Mouse (Mus musculus): ENCODE data around the gene Meis2.

Meis2 gene

DNA sequence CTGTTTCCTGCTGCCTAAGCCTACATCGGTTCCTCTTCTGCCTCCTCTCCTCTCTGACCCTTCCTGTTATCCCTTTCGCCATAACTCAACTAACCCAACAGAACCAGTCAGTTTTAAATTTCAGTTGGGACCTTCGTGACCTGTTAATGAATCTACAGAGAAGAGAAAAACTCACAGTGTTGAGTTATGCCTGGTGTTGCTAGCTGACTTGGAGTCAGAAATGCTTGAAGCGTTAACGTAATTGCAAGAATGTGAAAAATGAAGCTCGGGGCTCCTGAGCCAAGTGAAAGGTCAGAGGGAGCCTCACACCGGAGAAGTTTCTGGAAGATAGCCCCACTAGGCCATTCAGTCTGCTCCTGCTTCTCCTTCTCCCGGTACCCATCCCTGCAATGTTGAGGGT is 18.3 kb downstream of the Meis2 start:
- no peak for DNase-seq

DNA sequence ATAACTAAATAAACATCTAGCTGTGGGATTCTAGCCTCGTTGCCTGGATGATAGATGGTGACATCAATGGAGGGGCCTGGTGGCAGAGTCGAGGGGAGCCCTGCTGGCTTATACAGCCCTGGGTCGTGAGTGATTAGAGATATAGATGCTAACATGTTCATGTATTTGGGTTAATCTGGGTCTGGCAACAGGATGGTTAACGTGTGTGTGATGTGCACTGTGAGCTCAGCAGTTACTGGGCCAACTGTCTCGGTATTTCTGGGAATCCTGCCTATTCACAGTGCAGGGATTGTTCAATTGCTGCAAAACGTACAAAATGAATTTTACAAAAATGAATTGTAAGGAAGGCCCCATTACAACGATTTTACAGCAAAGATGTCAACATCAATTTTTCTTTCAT is 20.6 kb downstream of the Meis2 start:
- no peak for DNase-seq

DNA sequence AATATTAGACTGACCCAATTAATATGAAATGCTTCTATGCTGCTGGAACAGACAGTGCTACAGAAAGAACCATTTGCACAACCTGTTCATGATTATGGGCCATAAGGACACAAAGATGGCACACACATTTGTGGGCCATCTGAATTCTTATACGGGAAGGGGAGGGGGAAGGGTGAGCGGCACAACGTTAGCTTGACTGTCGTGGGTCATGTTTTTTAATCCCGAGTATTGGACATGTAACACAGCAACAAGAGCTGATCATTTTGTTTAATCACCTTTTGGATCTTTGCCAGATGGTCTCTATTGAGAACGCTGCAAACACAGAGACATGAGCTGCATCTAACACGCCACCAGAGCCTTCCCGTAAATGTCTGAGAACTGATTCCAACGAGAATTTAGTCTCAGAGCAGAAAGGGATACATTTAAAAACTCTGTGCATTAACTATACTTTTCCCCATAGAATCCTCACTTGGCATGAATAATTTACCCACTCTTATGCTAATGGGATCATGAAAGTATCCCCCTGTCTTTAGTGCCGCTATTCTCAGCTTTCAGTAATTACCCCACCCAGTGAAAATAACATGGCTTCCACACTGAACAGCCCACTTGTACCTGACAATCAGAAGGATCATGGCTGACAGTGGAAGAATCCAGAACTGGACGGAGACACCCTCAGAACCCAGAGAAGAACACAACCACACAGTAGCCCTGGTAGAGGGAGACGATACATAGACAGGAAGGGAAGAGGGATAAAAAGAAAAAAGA is 22.5 kb downstream of the Meis2 start:
- DNase-seq, result no peak

DNA sequence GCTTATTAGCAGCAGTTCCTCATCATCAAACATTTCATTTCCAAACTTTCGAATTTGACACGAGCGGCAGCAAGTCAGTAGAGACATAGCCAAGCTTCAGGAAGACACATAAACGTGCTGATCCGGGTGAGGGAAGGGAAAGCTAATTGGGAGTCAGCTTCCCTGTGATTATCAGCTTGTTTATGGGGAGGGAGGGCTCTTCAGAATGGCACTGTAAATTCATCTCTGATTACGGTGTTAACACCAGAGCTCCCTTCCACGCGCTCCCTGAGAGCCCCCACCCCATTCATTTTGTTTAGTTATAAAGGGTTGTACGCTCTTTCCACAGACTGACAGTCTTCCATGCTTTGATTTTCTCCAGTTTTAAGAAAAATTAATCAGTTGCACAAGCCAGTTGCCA is 23.2 kb downstream of the Meis2 start:
- DNase-seq, result no peak

DNA sequence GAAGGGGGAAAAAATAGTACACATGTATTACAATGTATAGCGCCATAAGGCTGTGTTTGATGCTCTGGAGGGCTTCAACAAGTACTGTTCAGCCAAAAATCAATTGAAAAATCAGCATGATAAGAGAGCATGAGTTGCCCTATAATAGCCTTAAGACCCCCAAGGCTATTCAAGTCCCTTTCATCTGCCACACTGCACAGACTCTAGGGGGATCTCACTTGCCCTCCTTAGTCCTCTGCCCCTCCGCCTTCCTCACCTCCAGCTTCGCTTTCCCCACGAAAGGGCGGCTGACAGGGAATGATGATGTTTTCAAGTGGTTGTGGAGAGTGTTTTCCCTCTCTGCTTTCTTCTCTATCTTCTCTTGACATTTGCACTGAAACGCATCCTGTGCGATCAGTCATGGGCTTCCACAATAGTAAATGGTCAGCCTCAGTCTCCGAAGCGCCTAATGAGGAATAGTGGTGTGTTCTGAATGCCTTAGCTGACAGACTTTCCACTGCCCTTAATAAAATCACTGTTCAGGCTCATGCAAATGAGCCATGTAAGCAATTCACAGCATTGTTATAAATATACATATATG is 23.9 kb downstream of the Meis2 start:
- DNase-seq, result no peak

DNA sequence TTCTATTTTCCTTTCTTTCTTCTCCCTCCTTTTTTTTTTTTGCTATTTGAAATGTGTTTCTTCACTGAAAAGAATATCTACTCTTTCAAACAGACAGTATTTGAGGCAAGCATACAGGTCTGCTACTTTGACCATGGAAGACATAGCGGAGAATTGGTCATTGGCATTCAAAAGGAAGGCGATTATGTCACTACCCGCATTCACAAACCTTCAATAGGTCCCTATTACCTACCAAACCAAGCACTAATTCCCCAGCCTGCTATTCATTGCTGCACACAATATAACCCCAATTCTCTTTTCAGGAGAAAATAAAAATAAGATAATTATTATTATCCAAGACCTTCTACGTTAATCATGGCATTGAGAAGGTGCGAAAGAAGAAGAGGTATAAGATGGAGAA is 30.3 kb downstream of the Meis2 start:
- DNase-seq, result no peak

DNA sequence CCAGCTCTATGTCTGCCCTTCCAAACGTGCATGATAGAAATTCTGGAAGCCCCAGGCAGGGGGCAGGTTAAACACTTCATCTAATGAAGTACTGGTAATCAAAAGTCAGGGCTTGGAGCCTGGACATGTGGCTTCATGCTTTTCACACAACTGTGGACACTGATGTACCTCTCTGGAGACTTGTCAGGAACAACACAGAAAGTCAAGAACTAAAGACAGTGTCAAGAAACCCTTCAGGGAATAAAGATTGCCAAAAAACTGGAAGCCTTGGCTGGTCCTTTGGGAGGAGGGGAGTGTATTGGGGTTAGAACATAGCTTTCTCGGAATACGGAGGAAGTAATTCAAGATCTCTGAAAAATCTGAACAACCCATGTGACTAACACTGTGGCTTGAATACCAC is 37.5 kb downstream of the Meis2 start:
- no peak for DNase-seq

DNA sequence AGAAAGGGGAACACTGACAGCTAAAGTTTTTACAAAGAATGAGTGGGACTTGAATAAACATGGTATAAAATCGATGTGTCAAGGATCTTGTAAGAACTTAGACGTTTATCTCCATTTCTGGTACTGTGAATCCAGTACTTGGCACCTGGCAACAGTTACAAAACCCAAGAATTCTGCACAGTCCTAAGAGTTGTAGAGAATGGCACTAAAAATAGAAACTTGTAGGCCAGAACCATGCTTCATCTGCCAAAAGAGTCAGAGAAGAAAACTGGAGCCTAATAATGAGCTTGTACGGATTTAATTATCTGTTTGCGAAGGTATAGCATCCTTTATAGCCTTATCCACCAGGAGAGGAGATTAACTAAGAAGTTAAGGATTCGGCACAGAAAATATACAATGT is 42.8 kb downstream of the Meis2 start:
- DNase-seq, result no peak

DNA sequence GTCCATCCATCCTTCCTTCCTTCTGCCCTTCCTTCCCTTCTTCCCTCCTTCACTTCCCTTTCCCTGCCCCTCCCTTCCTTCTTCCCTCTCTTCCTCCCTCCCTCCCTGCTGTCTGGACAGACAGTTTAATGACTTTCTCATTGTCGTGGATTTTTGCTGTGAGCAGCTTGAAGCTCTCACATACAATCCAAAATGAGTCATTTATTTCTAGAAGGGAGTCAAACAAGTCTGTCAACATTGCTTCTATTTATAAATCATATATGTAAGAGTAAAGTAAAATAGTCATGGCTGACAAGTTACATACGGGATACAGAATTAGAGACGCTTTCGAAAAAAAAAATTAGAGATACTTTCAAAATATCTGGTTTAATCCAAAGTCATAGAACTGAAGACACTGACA is 43.7 kb downstream of the Meis2 start:
- no peak for DNase-seq

DNA sequence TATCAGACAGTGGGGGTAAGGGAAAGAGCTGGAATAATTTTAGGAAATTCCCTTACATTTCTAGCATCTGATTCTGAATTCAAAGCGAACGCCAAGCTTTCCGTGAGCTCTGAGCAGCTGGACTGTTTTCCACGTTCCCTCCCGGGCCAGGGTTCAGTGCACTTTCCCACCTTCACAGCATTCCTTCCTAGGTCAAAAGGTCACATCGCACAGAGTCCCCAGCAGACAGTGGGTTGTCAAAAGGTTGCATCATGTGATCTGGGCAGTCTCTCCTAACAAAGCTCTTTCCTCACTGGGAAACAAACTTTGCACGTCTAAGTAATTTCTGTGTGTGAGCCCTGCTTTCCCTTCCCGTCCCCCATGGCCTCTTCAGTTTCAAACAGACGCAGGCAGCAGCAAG is 44.6 kb downstream of the Meis2 start:
- no peak for DNase-seq

DNA sequence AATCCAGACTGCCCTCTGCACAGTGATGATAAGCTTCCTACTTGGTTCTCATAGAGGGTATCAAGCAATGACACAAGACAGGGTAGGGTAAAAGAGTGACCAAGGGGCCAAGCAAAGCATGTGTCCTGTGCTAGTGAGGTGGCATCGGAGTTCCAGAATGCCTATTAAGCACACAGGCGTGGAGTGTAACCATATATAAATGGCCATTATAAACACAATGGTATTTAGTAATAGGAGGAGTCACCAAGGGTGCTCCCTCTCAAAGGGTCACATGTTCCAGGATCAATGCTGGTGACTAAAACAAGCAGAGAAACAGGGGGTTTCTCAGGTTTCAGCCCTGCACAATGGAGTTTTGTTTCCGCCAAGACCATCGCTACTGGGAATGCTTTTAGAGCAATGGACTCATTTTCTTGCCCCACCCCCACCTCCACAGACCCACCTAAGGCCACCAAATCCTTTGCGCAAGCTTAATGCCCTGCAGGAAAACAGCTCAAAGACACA is 45.1 kb downstream of the Meis2 start:
- DNase-seq, result no peak

DNA sequence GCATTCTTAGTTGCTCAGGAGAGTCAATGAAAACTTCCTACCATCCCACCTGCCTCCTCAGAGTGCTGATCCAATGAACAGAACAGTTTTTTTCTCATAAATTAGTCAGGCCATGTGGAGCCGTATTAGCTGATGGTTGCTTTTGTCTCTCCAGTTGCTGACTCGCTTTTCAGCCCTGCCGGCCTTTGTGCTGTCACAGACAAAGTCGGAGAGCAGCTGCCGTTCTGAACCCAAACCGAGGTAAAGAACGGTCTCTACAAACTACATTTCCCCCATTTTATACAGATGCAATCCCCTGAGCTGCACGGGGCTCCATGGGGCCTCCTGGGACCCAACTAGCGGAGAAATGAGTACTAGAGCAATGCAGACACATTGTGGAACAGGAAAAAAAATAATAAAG is 45.7 kb downstream of the Meis2 start:
- no peak for DNase-seq

DNA sequence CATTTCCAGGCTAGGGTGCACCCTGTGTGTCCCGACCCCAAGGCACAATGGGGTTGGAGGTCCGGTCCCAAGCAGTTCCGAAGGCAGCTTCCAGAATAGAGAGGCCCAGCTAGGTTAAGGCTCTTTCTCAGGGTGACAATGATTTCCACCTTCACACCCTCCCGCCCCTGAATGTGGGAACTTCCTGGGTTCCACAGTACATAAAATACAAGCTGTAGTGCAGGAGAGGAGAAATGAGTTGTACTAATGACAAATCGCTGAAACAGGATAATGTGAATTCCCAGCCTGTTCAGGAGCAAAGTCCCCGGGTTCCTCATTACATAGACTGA is 46.2 kb downstream of the Meis2 start:
- no peak for DNase-seq

DNA sequence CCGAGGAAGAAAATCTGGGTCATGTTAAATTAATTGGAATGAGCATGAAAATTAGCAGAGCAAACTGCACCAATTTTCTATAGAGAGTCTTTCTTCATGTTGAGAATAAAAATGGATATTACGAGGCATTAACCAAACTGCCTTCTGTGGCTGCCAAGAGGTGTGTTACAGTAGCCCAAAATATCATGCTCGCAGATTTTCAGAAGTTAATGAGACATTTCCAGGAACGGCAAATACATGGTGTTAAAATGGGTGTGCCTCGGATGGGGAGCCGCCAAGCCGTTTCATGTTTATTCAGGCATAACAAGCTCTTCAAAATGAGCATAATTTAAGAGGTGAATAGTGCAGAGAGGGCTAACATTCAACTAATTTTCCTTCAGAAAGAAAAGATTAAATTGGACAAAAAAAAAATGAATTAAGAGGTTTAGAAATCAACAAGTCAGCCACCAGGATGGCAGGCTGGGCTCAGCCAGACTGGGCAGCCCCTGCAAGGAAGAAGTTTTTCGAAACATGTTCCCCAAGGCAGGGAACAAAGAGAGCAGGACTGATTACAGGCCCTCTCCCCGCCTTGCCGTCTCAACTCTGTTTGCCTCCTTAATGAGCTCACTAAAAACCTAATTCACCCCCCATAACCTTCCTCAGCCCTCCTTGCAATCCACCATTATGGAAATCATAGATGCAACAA is 46.7 kb downstream of the Meis2 start:
- no peak for DNase-seq

DNA sequence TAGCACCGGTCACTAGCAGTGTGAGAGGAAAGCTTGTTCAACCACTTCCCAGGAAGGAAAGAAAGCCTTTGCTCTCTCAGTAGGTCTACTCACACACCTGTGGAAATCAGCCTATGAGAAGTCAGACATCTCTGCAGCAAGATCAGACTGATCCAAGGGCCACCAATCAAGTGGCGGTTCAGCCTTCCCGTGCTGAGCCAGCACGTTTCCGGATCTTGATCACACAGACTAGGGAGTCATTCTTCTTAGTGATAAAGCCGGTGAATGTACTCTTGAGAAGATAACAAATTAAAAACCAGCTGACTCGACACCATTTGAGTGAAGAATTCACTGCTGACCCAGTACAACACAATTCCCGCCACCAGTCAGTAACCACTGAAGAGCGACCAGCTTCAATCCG is 50.1 kb downstream of the Meis2 start:
- DNase-seq, result no peak

DNA sequence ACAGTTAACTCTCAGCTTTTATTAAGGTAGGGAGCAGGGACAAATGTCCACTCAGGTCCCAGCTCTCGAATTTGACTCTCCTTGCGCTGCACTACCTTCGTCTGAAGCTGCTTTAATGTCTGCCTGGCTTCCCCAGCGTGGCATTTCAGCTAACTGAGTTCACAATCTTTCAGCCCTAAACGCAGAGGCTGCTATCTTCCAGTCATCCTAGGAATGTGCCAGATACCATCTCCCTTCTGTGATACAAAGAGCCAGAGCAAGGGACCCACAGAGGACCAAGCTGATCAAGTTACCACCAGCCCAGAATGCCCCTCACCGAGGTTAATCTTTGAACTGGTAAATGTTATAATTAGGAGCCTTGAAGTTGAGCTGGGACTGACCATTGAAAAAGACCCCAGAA is 55.2 kb downstream of the Meis2 start:
- DNase-seq, result no peak

DNA sequence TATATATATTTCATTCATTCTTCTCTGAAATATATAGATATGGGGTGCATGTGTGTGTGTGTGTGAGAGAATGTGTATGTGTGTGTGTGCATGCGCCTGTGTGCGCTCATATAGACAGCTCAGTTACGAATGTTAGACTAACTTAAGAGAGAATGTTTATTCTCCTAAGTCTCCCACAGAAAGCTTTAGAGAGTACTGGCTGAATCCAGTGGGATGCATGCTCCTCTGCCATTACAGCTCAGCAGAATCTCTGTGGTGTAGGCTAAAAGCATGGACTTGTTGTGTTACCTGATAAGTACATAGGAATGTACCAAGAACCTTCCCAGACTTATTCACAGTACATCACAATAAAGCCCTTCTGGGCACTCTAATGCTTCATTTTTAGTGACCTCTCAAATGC is 55.6 kb downstream of the Meis2 start:
- DNase-seq, result no peak

DNA sequence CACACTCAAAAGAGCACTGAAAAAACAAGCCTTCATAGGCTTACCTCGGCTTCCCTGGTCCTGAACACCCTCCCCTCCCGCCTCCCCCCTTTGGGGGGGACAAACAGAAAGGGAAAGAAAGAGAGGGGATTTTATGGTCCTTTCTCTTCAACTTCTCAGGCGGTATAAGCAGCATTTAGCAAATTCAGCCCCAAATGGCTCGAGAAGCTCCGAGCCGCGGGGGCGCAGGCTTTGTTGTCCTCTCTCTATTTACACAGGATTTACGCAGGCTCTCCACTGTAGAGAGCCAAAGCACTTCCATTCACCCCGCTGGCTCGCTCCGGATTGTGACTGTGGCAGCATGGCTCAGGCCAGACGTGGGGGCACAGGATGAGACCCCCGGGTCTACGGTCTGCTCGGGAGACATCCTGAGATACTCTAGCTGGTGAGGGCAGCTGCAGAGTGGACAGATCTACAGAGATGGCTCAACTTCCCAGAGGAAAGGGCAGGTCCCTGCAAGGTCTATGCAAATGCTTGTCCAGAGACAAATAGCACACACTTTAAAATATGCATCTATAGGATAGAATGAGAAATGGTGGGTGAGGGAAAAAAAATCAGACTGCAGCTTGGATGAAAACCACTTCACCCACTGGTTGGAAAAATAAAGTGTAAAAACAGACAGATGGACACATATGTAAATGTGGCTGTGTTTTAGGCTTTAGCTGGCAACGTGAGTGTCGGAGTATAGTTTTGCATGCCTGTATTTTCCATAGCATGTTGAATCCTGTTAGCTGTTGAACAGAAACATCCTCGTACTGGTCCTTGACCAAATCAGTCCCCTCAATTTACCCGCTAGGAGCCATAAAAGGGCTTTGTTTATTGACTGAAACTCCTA is 56.3 kb downstream of the Meis2 start:
- no peak for DNase-seq

DNA sequence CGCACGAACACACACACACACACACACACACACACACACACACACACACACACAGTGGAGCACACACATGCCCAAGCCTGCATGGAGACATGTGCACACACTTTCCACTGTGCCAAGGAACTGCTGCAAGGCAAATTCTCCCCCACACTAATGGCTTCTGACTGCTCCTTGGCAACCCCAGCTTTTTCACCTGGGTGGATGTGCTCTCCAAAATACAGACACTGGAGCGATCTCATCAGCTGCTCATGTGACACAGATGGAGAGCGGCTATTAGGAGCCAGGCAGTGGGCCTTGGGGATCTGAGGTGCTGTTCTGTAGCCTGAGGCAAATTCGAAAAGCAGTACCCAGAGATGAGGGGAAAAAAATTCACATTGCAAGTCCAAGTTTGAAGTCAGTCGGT is 63.3 kb downstream of the Meis2 start:
- no peak for DNase-seq

DNA sequence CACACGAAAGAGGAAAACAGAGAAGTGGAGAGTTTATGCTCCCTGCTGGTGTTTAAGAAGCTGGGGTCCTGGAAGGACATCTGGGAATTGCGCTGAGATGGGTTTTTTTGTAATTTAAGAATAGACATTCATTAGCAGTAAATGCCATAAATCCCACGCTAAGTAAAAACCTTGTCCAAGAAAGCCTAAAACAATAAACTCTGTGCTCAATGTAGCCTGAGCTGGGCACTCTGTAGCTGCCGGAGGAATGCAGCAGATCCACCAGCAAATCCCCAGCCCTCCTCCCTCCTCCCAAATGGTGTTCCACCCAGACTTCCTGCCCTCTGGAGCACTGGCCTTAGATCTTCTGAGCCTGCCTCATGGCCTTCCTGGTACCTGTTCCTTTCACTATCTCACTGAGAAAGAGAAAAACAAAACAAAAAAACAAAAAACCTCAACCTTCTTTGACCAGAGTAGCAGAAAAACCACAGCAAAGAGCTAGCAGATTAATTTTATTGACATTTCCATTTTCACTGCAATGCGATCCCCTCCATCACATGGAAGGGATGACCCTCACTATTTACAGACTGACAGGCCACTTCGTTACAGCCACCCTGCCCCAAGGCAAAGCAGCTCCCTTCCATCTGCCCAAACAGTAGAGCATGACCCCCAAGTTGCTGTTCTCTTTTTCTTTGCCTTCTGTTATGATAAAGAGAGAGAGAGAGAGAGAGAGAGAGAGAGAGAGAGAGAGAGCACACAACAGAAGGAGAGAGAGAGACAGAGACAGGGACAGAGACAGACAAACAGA is 64.1 kb downstream of the Meis2 start:
- no peak for DNase-seq

DNA sequence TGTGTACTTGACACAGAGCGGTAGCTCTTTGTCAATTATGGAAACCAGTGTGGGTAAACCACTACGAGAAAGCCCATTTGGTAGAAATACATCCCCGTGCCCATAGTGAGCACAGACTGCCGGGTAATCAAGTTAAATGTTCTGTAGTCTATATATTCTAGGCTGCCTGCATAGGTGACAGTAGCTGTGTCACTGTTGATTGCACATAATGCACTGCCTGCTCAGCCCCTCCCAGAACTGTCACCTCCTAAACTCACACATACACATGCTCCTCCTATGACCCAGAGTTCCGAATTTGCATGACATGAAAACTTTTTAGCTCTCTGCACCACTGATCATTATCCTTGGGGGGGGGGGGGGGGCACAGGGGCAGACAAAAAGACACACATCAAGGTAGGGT is 65.1 kb downstream of the Meis2 start:
- DNase-seq, result no peak

DNA sequence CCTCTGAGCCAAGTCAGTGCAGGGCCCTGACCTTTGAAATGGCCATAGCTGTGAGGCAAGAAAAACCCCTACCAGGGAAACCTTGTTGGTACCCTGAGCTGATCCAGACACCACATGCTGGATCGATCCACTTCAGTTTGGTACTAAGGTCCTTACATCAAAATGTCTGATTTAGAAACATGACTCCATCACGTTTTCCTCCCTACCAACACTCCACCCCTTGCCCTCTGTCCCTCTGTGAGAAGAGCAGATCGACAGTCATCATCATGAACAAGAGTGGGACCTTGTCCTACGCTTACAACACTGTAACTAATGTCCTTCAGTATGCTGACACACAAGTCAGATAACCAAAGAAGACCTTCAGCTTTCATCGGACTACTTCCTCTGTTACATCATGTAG is 66.8 kb downstream of the Meis2 start:
- DNase-seq, result no peak

DNA sequence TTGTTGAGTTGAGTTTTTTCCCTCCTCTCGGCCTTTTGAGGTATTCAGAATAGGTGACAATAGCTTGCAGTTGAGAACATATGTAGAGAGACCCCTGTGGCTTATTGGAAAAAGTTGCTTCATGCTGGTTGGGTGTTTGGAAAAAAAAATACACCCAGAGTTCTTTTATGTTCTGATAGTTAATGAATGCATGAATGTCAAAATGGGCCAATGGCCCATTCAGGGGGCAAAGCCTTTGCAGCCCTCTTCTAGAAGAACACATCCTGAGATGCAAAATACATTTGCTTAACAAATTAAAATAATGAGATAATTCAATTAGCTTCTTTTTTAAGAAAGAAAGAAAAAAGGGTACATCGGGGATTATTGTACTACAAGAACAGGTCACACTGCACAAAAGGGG is 69.2 kb downstream of the Meis2 start:
- DNase-seq, result no peak
